Mouse (Mus musculus) myocyte (in vitro differentiated cells): Measurements from ENCODE around the gene Ikbke.

Experiments used
- POLR2A ChIP-seq: IDR thresholded peaks from one replicate; pipeline ENCODE4 v1.6.1; 2011; ENCODE audit warnings: low read depth, mild to moderate bottlenecking, control low read depth, moderate library complexity; ENCODE audit not compliant: insufficient read length
- TCF12 ChIP-seq: IDR thresholded peaks from one replicate; pipeline ENCODE4 v1.6.1; 2011; ENCODE audit warnings: mild to moderate bottlenecking, control low read depth; ENCODE audit not compliant: poor library complexity, insufficient read depth, severe bottlenecking

DNA sequence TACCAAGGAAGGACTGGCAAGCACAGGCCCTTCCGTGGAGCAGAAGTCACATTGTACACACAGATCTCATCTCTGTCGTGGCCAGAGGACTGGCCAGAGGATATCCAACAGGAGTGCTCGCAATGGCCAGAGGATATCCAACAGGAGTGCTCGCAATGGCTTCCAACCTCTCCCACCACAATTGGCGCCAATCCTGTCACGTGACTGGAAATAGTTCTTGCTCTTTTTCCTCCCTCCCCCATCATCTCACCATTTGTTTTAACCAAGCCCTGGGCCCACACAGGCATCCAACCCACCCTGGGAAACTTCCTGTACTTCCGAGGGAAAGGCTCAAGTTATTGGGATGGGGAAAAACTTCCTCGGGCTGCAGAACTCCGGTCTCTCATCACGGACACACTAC is 10.6 kb downstream of the Ikbke start:
- TF ChIP-seq POLR2A (no peak), TCF12 (no peak)
